Mouse (Mus musculus) embryo, embryonic 10.5 days (tissue): ENCODE measurements around the gene Akt1.

ENCODE experiments used
- DNase-seq: peaks from one replicate; pipeline ENCODE4 v3.0.0-alpha.2; 2015; ENCODE audit warnings: low spot score

Akt1 gene

DNA sequence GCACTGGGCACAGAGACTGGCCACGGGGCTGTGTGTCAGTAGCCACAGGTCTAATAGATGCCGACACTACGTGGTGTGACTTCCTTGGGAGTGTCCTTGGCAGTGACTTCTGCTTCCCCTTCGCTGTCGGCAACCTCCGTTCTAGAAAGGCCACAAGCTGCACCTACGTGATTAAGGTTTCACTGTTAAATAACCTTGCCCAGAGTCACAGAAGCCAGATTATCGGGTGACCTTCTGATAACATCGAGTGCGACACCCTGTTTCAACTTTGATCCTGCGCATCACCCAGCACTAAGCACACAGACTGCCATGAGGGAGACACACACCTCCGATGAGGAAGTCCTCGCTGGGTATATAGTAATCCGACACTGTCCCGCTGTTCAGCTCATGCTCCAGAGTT is 13.8 kb upstream of the Akt1 start:
- DNase-seq, result no peak

DNA sequence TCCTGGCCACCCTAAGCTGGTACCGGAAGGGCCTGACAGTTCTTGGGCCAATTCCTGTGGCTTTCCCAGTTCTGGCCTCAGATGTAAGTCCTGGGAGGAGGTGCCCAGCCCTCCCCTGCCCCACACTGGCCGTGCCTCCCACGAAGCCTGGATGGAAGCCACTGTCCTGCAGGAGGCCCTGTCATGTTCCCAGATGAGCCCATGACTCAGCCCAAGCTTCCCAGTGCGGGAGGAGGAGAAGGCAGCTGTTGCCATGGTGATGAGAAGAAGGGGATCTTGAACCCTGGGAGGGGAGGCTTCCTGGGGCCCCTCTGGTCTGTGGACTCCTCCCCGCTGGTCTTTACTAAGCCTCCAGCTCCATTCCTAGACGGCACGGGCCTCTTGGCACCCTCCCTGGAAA is 8.7 kb upstream of the Akt1 start:
- no peak for DNase-seq

DNA sequence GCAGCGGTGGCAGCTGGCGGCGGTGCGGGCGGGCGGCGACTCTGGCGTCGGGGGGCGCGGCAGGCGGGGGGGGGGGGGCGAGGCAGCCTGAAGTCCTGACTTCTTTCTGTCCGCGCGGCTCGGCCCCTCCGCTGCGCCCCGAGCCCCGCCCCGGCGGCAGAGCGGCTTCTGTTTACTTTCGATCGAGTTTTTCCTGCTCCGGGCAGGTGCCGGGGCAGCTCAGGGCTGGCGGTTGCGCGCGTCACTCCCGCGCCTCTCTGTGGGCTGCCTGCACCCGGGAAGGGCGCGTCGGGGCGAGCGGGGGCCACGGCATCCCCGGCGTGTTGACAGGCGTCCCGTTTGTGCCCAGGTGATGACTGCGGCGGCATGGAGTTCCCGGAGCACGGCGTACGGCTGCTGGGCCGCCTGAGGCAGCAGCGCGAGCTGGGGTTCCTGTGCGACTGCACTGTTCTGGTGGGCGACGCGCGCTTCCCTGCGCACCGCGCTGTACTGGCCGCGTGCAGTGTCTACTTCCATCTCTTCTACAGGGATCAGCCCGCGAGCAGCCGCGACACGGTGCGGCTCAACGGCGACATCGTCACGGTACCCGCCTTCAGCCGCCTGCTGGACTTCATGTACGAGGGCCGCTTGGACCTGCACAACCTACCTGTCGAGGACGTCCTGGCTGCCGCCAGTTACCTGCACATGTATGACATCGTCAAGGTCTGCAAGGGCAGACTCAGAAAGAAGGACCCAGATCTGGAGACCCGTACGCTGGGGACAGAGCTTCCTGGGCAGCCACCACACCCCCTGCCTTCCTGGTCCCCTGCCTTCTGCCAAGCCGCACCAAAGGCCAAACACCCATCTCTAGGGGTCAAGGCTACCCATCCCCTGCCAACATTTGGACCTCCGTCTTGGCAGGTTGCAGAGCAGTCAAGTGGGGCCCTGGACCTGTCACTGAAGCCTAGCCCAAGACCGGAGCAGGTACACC is 4.6 kb upstream of the Akt1 start:
- peak; percentile 44 for DNase-seq

DNA sequence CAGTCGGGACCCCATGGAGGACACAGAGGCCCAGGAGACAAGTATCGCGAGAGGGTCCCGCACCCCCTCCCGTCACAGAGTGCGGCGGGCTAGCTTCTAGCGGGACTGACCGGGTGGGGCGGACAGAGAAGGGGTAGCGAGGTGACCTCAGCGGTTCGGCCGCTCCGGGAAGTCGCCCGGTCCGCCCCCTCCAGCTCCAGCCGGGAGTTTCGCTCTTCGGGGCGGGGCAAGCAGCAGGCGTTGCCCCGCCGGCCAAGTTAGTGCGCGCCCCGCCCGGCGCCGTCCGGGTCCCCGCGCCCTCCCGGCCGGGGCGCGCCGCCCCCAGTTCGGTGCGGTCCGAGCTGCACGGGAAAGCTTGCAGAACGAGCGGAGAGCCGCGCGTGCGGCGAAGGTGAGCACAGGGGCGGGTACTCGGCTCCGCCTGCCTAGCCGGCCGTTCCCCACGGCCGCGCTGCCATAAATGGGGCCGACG is 3.9 kb upstream of the Akt1 start, which contains the start of gene Zbtb42:
TSS of gene Zbtb42 (plus strand) at position 274 of the 472 bp plus-strand sequence.
- DNase-seq, result peak; percentile 87

DNA sequence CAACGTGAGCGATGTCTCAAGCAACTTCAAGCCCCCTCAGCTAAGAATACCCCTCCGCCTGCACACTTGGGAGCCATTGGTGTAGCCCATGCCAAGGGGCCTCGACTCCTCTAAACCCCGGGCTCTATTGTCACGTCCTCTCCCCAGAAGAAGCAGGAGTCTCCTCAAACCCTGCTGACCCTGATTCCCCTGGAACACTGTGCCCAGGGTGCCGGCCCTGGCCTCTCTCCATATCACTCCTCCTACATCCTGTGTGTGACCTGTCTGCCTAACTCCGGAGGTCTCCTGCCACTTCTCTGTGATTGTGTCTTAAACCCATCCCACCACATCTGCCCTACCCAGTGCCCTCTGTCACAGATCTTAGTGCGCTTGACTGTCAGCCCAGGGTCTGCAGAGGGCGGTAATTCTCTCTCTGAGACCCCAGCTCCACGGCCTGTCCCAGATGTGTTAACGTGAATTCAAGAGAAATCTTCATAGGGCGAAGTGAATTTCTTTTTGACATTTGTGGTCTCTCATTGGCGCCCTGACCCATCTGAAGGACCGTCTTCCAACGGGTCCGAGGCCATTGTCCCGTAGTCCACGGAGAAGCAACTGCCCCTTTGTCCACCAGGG is 3.4 kb upstream of the Akt1 start:
- no peak for DNase-seq

DNA sequence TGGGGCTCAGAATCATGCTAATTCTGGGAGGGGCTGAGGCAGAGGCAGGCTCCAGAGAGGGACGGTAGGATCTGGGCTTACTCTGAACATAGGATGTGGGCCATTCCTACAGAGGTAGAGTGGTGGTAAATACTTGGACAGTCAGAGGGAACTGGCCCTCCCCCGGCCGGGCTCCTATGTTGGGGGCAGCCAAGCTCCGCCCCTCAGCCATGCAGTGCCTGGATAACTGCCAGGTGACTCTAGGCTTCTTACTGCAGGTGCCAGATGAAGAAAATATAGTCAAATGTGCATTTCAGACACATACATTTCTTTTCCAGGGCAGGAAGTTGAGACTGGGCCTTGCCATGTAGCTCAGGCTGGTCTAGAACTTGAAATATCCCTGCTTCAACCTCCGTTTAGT is 2.4 kb upstream of the Akt1 start:
- DNase-seq, result no peak

DNA sequence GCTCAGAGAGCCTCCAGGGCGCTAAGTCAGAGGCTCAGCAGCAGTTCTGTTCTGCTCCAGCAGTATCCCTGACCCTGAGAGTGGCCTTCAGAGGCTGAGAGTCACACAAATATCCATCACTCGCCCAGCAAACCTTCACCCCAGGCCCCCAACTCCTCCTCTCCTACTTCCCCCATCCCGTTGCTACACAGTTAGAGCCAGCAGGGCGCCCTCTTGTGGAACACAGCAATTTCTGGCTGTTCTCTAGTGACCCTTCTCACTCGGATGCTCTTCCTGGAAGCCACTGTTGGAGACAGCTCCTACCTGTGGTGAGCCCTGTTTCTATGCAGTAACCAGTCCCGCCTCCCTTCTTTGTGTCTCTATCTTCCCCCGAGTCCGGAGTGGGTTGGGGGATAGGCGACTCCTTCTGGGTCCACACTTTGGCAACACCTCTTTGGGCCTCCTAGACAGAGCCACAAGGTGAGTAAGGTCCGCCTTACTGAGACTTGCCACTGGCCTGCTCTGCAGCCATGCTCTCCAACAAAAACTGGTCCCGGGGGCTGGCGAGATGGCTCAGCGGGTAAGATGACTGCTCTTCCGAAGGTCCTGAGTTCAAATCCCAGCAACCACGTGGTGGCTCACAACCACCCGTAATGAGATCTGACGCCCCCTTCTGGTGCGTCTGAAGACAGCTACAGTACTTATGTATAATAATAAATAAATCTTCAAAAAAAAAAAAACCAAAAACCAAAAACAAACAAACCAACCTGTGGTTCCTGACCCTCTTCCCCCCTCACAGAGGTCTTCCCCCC is 756 bp upstream of the Akt1 start:
- peak; percentile 95 for DNase-seq

DNA sequence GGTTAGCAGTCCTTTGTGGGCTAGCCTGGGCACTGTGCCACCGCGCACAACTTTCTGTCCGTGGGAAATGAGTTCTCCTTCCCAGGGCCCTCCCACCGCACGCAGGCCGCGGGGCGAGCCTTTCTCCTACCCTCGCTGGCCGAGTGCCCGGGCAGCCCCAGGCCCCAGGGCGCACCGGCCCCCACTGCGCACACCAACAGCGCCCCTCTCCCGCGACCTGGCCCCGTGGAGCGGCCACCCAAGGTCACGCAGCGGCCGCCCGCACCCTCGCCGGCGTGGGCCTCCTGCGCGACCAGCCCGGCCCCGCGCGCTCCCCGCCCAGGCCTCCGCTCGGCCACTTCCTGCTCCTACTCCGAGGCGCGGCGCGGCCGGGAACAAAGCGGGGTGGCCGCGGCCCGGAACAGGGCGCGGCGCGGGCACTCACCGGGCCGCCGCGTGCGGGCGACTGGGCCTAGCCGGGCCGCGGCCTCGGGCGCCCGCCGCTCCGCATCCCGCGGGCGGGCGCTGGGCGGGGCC is 1.1 kb downstream of the Akt1 start:
- peak; percentile 37 for DNase-seq

DNA sequence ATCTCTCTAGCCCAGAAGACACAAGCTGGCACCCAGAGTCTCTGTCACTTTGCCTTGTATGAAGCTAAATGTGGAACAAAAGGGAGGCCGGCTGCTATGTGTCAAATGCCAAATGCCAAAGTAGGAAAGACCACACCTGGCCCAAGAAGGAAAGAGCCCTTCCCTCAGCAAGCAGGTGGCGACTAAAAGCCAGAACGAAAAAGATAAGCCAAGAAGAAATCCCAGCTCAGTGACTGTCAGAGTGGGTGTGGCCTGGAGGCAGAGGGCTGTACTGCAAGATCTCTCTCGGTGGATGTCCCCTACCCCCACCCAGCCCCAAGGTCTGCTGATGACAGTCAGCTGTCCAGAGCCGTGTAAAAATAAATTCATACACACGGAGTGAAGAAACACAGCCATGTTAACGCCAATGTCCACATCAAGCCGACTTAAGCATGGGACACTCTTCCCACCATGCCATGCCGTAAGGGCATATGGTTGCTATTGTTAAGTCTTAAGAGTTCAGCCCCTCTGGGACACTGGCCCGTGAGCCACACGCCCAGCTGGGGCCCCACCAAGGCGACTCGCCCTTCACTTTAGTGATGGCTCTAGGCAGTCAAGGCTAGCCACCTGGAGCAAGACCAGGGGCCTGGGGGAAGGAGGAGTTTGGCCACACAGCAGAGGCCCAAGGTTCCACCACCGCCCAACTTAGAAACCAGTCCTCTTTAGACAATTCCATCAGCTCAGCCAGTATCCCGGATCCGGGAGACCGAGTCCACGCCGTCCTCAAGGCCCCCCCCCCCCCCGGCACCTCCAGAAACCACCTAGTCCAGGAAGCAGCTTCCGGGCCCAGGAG is 1.7 kb downstream of the Akt1 start:
- DNase-seq, result peak; percentile 58

DNA sequence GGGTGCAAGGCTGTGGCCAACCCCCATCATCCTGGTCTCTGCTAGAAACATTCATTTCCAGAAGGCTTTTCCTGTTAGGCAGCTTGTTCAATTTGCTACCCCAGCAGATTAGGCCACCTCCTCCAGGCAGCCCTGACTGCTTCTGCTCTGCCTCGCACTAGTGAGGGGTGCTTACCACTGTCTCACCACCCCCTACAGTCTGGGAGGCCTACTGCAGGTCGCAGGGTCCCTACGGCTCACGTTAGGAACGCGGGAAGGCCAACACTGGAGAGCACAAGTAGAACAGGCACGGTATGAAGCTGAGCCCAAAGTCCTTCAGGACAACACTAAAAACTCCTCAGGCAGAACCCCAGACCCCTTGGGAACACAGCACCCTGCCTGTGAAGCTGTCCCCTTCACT is 2.8 kb downstream of the Akt1 start:
- peak; percentile 35 for DNase-seq

DNA sequence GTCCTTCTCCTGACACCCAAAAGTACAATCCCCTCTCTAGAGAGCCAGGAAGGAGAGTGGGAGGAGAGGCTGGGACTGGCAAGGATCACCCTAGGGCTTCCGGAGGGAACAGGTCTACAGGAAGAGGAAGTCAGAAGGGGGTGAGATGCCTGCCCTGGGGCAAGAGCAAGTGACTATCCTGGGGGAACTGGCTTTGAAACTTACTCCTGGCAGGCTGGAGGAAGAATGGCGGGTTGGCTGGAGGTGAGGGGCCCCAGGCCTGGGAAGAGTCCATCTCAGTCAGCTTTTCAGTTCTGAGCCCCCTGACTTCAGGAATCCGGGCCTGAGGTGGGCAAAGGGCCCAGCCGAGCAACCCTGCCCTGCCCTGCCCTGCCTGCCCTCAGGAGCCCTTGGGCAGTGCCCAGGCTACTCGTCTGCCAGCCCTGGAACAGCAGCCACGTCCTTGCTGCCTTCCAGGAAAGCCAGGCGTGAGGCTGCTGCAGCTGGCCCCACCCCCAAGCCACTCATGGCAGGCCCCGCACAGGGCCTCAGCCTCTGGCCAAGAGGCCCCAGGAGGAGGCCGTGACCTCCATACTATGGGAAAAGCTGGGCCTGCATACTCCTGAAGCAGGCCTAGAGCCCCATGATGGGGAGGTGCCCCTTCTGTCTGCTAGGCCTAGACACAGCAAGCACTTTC is 3.8 kb downstream of the Akt1 start:
- peak; percentile 45 for DNase-seq

DNA sequence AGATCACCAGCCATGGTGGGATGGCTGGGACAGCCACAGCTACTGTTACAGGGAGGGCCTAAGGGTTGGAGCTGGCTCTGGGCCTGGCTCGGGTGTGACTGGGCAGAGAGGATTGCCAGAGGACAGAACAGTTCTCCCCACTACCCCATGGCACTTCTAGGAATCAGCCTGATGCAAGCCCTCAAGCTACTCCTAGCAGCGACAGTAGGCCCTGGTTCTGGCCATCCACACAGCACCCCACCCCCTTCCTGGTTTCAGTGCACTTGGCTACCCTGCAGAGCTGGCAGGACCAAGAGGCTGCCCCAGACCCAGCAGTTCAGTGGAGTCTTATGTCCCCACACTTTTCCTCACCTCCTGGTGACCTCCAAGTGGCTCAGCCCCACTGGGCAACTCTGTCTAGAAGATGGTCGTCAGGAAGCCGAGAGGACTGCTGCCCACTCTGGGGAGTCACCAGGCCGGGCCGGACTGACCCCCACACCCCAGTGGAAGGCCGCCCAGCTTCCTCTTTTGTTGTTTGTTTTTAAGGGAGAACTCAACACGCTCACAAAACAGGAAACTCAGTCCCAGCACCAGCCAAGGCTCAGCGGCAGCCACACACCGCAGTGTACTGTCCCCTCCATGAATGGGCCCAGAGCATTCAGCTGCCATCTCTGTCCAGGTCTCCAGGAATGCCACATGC is 6.9 kb downstream of the Akt1 start:
- DNase-seq, result no peak

DNA sequence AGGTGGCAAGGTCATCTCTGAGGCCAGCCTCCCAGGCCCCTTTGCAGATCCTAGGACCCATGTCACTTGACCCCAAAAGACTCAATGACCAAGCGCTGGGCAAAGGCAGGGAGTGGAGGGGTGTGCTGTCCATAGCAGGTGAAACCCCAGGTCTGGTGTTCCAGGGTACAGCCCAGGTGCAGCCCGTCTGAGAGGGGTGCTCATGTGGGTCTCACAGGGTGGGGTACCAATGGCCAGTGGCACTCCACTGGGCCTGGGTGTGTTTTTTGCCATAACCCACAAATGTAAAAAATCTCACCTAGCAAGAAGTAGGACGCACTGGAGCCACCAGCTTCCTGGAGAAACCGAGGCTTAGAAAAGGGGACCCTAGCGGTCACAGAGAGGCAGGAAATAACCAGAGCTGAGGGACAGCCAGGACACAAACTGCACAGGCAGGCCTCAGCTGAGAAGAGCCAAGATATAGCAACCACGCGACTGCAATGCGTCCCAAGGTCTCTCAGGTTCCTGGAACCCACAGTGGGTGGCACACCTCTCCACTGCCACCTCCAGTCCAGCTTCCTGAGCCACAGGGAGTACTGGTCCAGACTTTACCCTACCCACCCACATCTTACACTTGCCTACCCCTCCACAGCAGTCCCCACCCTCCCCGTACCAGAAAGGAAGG is 8.7 kb downstream of the Akt1 start:
- no peak for DNase-seq

DNA sequence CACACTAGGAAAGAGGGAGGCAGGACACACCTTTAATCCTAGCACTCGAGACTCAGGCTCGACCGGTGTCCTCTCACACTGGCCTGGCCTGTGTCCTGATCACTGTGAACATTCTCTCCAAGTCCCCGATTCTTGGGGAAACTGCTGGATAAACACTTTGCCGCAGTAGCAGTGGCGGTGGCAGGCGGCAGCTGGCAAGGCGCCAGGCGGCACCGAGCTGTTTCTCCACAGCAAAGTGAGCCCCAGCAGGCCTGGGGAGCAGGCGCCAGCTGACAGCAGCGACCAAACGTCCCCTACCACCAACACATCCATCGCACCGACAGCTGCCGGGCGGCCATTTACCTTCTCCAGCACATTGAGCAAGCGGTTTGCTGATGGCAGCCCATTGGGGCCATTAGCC is 9.2 kb downstream of the Akt1 start:
- DNase-seq, result no peak

DNA sequence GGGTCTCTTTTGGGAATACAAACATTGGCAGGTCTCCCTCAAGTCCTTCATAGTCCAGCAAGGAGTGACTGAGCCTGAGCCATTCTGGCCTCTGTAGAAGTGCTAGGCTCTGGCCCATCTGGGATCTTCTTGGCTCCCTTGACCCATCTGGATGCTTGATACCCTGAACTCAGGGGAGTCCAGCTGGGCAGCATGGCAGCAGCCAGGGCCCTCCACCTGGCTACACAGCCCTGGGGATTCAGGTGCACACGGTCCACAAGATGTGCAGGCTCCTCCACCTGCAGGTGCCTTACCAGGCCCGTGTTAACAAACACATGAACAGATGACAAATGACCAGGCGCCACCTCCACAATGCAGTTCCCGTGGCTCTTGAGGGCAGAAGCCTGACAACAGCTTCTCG is 10.0 kb downstream of the Akt1 start:
- no peak for DNase-seq

DNA sequence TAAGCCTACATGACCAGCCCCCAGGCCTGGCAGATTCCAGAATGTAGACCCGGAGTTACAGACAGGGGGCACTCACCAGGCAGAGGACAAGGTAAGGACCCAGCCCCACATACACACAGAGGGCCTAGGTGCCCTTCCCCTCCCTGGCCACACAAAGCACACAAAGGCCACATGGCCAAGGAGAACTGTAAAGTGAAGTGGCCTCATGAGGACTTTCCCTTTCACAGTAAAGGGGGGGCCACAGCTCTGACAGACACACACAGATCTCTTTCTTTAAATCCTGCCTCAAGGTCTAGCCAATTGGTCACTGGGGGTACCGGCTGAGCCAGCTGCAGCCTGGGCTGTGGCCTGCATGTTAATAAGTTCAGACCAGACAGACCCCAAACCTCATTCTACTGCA is 10.6 kb downstream of the Akt1 start:
- peak; percentile 27 for DNase-seq

DNA sequence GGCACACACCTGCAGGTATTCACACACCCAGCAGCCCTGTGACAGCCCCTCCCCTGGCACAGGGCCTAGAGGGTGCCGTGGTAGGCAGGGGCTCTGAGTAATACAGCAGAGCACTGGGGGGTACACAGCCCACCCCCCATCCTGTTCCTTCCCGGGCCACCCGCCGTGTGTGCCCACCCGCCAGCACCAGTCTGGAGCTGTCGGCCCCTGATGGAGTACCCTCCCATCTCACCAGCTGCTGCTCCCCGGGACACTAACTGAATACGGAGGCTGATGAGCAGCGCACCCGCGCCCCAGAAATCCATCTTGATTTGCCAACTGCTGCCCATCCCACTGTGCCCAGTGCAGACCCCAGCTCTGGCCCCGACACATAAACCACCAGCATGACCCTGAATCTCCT is 11.0 kb downstream of the Akt1 start:
- DNase-seq, result no peak

DNA sequence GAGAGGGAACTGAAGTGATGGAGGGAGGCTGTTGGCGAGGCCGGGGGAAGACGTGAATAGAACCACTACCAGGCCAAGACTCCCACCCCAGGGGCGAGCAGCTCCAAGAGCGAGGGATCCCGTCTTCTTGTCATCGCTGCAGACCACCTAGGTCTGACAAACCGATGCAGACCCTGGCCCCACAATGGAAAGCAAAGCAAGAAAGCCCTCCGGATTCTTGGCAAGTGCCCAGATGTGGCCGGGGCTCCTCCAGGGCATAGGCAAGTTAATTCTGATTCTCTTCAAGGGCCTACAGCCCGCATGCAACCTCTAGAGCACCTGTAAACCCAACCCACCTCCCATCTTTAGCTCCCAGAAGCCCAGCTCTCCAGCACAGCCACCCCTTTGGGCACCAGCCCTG is 11.4 kb downstream of the Akt1 start:
- DNase-seq, result no peak

DNA sequence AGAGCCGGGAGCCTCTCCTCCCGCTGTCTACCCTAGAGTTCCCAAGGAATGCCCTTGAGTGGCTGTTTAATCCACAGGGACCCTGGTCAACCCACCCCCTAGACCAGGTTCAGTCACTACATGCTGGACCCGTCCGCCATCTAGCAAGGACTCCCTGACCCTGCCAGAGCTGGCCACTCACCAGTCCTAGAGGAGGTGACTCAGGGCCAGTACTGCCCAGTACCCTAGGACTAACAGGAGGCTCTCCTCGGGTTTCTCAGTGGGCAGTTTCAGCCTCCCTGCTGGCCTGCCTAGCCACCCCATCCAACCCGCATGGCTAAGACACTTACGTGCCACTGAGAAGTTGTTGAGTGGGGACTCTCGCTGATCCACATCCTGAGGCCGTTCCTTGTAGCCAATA is 12.8 kb downstream of the Akt1 start:
- DNase-seq, result no peak

DNA sequence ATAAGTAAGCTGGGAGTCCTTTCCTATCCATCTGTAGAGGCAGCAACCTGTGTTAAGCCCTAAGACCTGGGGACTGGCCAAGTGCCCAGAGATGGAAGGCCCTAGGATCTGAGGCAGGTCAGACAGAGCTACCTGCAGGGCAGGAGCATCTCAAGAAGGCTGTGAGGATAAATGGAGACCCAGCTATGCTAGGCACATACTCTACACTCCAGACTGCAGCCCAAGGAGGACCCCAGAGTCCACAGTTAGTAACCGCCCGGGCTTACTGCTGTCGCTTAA is 13.4 kb downstream of the Akt1 start:
- no peak for DNase-seq
